Mouse (Mus musculus) thymus, adult 2 months (tissue): ENCODE measurements around the gene Vmn1r121. TPM values are rescaled to one million over a fixed set of nuclear protein-coding genes. Genes with fewer than 3 reads are reported as not detected.
"Not testable (repeated sequence)": the region's sequence is repeated elsewhere in the genome, so short reads cannot be mapped to it uniquely, and the experiment has no call there.

Experiments used
- DNase-seq: peaks from one replicate; pipeline ENCODE4 v3.0.0; 2021
- H3K27ac ChIP-seq: fragments of 200-500 bp; 2 replicates; pipeline ENCODE4 v1.5.1; 2012; ENCODE audit warnings: low read length, control low read depth; ENCODE audit not compliant: control insufficient read depth, insufficient read depth
- H3K27me3 ChIP-seq: fragments of 200-500 bp; 2 replicates; pipeline ENCODE4 v1.6.1; 2012; ENCODE audit warnings: mild to moderate bottlenecking, low read length, moderate library complexity, mixed read lengths; ENCODE audit not compliant: control insufficient read depth, insufficient read depth
- H3K36me3 ChIP-seq: fragments of 200-500 bp; 2 replicates; pipeline ENCODE4 v1.6.1; 2012; ENCODE audit warnings: mild to moderate bottlenecking, low read length, moderate library complexity; ENCODE audit not compliant: control insufficient read depth, insufficient read depth
- H3K4me1 ChIP-seq: fragments of 200-500 bp; replicated peaks from 2 replicates; pipeline ENCODE4 v1.6.1; 2012; ENCODE audit warnings: low read length; ENCODE audit not compliant: control insufficient read depth, insufficient read depth
- H3K4me3 ChIP-seq: fragments of 200-500 bp; 2 replicates; pipeline ENCODE4 v1.5.1; 2012; ENCODE audit warnings: mild to moderate bottlenecking, low read length, control low read depth, moderate library complexity; ENCODE audit not compliant: control insufficient read depth, insufficient read depth
- WGBS: fragments of 180-500 bp; shearing (Covaris S2); methylation state at CpG from one replicate; pipeline ENCODE4 v1.1.7; 2018; 5-methylcytosine and 5-hydroxymethylcytosine counted together
- polyA plus RNA-seq: library from polyadenylated mRNA; depleted of rRNA; stranded (reverse); fragments of >200 nt; gene quantifications from 2 replicates; pipeline ENCODE4 v1.2.3, GENCODE M21; 2012; rRNA removed

Gene Vmn1r121
- not detected in 2 replicates for polyA plus RNA-seq

- H3K4me1 ChIP-seq, H3K27ac ChIP-seq, H3K27me3 ChIP-seq, DNase-seq, H3K4me3 ChIP-seq, H3K36me3 ChIP-seq: not testable (repeated sequence)
- 79% methylated on average over 5 of the region's 5 CpGs for WGBS
Measured at GRCm38 (mm10) chr7:21098413-21098812, at the start of gene Vmn1r121. TSS of gene Vmn1r121 (minus strand) at chr7:21098513.

- not testable (repeated sequence) for DNase-seq, H3K36me3 ChIP-seq, H3K27ac ChIP-seq, H3K27me3 ChIP-seq, H3K4me3 ChIP-seq, H3K4me1 ChIP-seq
- 69% methylated on average over 2 of the region's 3 CpGs for WGBS
Measured at GRCm38 (mm10) chr7:21134028-21134427, 35.7 kb upstream of the Vmn1r121 start, which contains the start of gene Vmn1r122. TSS of gene Vmn1r122 (minus strand) at chr7:21134128.

DNA sequence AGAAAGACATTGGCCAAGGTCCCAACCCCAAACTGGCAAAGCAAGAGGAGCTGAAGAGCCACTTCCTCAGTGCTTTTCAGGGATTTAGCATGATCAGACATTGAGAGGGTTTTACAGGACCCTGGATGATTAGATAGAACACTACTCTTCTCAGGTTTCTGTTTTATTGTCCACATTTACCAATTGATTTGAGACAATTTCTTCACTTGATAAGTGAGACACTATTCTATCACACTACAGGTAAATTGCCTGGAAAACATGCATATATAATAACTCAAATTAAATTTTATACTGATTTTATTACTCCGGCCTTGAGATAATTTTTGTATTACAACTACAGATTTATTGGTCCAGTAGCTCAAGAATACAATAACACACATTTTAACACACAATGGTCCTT lies 44.6 kb downstream of the Vmn1r121 start, which contains the start of gene Vmn1r120:
TSS of gene Vmn1r120 (minus strand) at position 101 of the 400 bp plus-strand sequence.
- not testable (repeated sequence) for H3K27ac ChIP-seq, H3K4me3 ChIP-seq, DNase-seq, H3K36me3 ChIP-seq, H3K4me1 ChIP-seq, H3K27me3 ChIP-seq
- WGBS: 95% methylated on average over 1 of the region's 1 CpGs

Other genes with a start within 250 kb of the Vmn1r121 start
- gene Vmn1r116, start 226.3 kb downstream of the Vmn1r121 start, polyA plus RNA-seq: not detected in 2 replicates
- gene Vmn1r117, start 214.4 kb downstream of the Vmn1r121 start, polyA plus RNA-seq: not detected in 2 replicates
- gene Vmn1r118, start 186.2 kb downstream of the Vmn1r121 start, polyA plus RNA-seq: not detected in 2 replicates
- not detected in 2 replicates for gene Vmn1r119, start 86.1 kb downstream of the Vmn1r121 start, polyA plus RNA-seq
- gene Vmn1r120, start 44.7 kb downstream of the Vmn1r121 start, polyA plus RNA-seq: not detected in 2 replicates
- gene Vmn1r122, start 35.6 kb upstream of the Vmn1r121 start, polyA plus RNA-seq: not detected in 2 replicates
- gene Vmn1r123, start 63.7 kb upstream of the Vmn1r121 start, polyA plus RNA-seq: not detected in 2 replicates
- not detected in 2 replicates for gene Gm5157, start 91.9 kb upstream of the Vmn1r121 start, polyA plus RNA-seq
- gene Vmn1r124, start 162.1 kb upstream of the Vmn1r121 start, polyA plus RNA-seq: not detected in 2 replicates
- gene Vmn1r125, start 173.7 kb upstream of the Vmn1r121 start, polyA plus RNA-seq: not detected in 2 replicates
- gene Vmn1r126, start 203.0 kb upstream of the Vmn1r121 start, polyA plus RNA-seq: not detected in 2 replicates
- gene Vmn1r127, start 221.3 kb upstream of the Vmn1r121 start, polyA plus RNA-seq: not detected in 2 replicates